Mouse (Mus musculus) granulocyte monocyte progenitor cell, adult 5-6 weeks (primary cell): ENCODE measurements at regions not wholly inside any gene's neighbourhood (a gene's known extent, or its start where the extent isn't known, plus 50 kb on each side); places are given as distances from the start of the nearest gene placed in this dataset.

Source experiments
- ATAC-seq: replicated peaks from 2 replicates; pipeline ENCODE4 v1.8.0; 2016; ENCODE audit warnings: mild to moderate bottlenecking, moderate TSS enrichment, inconsistent platforms; ENCODE audit not compliant: poor library complexity, severe bottlenecking

- no peak for ATAC-seq
Measured at GRCm38 (mm10) chr3:19458386-19458785, 170.1 kb downstream of the 1700064H15Rik start.

- ATAC-seq: no peak
Measured at GRCm38 (mm10) chr3:19457431-19457830, 171.0 kb downstream of the 1700064H15Rik start.

- no peak for ATAC-seq
Measured at GRCm38 (mm10) chr3:19455838-19456448, 172.5 kb downstream of the 1700064H15Rik start.

- ATAC-seq: peak; percentile 97
Measured at GRCm38 (mm10) chr3:19451022-19451421, 177.5 kb downstream of the 1700064H15Rik start.

GRCm38 (mm10) chr3:19448931-19449330 lies 179.5 kb downstream of the 1700064H15Rik start:
- ATAC-seq: no peak

DNA sequence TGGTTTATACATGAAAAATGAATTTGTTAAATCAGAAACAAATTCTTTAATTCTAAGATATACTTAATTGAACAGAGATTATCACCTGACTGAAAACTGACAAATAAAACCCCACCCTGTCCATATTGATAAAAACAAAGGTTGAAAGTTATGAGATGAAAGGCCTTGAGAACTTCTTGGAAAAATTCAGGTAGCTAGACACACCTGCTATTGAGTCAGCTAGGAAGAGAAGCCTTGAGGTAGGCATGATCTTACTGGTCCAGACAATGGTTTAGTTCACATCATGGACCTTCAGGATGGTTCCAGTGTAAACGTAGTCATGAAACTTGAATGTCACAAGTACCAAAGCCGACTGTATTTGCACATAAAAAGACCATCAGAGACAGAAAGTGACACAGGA lies 180.3 kb downstream of the 1700064H15Rik start:
- no peak for ATAC-seq

DNA sequence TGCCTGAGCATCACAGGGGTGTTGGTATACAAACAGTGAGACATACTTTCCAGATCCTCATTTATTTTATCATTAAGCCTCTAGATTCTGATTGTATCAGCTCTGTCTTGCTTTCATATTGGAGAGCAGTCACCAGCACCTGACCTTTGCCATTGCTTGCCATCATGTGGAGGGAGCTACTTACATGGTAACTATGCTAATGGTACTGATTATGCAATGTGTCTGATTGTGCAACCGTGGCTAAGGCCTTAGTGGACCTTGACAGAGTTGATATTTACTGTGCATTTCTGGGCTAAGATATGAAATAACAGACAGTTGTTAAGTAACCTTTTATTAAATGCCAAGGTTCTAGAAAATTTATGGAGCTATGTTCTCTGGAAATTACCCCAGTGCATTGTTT lies 180.7 kb downstream of the 1700064H15Rik start:
- peak; percentile 85 for ATAC-seq

DNA sequence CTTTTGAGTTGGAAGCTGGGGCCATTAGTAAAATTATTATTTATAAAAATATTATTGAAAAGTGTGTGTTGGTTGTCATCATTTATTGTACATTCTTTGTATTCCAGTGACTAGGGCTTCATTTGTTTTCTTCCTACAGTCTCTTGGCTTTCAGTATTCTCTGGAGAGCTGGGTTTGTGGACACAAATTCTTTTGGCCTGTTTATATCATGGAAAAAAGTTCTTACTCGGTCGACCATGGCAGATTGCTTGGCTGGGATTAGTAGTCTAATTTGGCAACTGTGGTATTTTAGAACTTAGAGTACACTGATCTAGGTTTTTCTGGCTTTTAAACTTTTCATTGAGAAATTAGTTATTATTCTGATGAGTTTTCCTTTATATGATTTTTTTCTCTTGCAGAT lies 183.6 kb downstream of the 1700064H15Rik start:
- no peak for ATAC-seq

GRCm38 (mm10) chr3:19441827-19442226 lies 186.7 kb downstream of the 1700064H15Rik start:
- ATAC-seq: no peak

DNA sequence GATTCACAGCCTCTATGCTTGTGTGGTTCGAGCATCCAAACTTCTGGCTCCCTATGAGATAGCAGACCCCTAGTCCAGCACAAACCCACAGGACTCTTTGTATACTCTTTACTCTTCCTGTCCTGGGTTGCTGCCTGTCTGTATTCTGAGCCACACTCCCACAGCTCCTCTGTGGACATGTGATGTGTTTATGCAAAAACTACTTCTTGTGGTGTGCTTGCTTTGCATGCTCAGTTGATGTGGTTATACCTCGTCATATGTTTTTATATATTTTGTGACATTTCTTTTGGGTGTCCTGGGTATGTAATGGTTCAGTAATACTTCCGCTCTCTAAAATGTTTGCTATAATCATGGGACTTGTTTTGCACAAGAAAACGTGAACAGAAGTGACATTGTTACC lies 198.3 kb downstream of the 1700064H15Rik start:
- ATAC-seq: no peak

DNA sequence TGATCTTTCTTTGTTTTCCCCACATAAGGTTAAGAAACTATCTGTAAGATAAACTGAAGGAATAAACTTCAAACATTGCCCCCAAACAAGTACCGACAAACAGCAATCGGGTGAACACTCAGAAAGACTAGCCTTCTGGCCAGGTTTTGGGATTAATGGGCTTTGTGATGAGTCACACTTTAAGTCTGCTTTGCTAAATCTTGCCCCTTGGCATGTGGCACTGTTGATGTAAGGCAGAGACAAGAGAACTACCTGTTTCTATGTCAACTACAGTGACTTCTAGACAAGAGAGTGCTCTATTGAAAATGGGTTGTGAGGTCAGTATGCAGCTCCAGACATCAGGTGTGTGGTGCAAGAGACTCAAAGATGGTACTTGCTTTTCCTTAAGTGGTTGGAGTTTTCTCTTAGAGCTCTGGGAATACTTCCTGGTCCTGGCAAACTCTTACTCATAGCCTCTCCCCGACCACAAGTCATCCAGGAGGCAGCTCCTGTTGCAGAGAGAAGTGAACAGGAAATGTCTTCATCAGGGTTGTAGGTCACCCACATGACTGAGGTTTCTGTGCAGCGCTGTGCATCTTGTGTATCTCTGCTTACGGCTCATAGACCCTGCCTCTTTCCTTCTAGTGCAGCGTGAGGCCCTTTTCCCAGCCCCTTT lies 198.9 kb downstream of the 1700064H15Rik start:
- peak; percentile 86 for ATAC-seq

GRCm38 (mm10) chr3:19429010-19429409 lies 199.5 kb downstream of the 1700064H15Rik start:
- ATAC-seq: no peak

DNA sequence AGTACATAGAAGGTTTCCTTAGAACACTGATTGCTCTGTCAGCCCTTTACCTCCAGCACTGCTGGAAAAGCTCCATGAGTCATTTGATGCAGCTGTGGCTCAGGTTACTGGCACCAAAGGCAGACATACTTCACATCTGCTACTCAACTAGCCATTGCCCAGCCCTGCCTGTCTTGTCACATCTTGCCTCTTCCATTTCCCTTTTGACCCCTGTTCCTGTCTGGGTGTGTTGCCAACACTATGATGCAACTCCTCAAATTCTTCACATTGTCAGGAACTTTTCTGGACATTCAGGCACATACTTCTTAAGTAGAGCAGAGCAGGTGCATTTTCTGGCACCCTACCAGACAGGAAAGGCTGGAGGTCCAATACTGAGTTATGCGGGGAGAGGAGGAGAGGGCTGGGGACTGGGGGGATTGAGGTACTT lies 202.3 kb downstream of the 1700064H15Rik start:
- peak; percentile 83 for ATAC-seq

GRCm38 (mm10) chr3:19425322-19425721 lies 203.2 kb downstream of the 1700064H15Rik start:
- no peak for ATAC-seq

DNA sequence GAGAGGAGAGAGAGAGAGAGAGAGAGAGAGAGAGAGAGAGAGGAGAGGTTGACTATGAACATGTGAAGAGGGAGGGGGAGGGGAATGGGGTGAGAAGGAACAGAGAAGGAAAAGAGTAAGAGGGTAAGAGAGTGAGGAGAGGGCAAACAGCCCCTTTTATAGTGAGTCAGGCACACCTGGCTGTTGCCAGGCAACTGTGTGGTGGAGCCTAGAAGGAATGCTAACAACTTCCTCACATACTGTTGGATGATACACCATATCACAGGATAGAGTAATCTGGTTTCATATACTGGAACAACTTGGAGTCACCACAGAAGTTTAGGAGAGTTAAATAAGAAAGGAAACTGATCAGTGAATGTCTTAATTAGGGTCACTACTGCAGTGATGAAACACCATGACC lies 204.1 kb downstream of the 1700064H15Rik start:
- ATAC-seq: no peak

GRCm38 (mm10) chr3:19421430-19421944 lies 207.0 kb downstream of the 1700064H15Rik start:
- no peak for ATAC-seq

GRCm38 (mm10) chr3:19420912-19421311 lies 207.6 kb downstream of the 1700064H15Rik start:
- no peak for ATAC-seq

DNA sequence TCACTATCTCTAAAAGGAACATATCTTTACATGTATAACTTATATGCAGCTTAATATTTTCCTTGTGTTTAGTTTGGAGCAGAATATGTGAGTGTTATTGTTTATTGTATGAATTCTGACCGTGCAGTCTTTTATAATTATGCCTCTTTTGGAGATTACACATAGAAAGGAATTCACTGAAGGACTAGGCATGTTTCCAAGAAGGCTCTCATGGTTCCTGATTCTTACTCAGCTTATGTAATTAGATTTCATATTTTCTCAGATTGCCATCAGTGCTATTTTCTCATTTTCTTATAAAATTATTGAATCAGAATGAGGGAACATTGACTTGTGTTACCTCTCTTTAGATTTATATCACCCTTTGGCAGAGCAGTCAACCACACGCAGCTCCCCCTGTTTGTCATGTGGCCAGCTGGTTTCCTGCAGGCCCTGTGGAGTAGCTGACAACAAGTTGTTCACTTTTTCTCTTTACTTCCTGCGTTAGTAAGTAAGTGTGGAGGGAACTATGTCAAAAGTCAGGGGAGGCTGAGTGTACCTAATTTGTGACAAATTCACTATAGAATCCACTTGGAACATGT lies 217.4 kb downstream of the 1700064H15Rik start:
- peak; percentile 69 for ATAC-seq

DNA sequence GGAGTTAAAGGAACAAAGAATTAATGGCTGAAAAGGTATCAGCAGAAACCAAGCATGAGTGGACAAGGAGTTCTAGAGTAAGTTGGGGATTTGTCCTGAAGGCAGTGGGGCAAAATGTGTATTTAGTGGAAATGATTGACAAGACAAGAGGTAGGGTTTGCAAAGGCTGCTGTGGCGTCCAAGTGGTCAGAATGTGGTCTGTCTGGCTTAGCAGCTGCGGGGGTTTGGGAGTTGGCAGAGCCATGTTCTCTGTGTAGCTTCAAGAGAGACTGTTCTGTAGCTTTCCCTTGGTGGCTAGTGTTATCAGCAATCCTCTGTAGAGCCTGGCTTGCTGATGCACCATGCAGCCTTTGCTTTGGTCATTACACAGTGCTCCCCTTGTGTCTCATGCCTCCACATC lies 220.2 kb downstream of the 1700064H15Rik start:
- no peak for ATAC-seq

GRCm38 (mm10) chr3:19407591-19408090 lies 220.8 kb downstream of the 1700064H15Rik start:
- ATAC-seq: no peak

DNA sequence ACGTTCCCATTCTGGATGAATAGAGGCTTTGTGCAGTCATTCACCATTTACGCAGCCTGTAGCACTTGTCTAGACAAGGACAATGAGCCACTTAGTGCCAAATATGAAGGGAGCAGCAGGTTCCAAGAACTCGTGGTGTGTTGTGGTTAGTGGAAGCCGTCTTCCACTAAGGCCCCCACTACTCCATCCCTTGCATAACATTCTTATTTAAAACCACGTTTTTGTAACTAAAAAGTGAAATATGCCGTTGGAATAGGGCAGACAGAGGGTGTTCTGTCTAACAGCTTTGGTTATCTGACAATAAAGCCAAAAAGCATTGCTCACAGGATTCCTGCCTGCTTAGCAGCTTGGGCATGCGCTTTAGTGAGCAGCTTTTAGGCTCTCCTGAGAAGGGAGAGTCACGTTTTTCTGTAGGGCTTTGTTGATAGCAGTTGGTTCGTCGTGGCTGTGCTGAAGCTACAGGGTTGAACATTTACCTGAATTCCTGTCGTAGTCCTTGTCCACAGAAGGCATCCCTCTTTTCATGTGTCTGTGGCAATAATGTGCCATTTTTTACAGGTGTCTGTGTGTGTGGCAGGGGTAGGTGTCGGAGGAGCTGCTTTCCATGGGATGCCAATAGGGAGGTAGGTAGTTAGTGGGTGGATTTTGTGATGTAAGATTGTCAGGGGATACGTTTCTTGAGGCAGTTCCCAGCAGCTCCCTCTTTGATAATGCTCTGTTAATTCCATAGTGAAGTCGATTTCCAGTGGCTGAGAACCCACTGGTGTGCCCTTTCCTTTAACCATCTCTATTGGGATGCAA lies 221.9 kb downstream of the 1700064H15Rik start:
- ATAC-seq: no peak
